Mouse (Mus musculus) brain, embryonic 14.5 days (tissue): ENCODE data around the gene Egf. TPM values are rescaled to one million over a fixed set of nuclear protein-coding genes. Genes with fewer than 3 reads are reported as not detected.
A peak's percentile ranks its signal among the peaks of the same experiment; 100 is the strongest.

ENCODE experiments used
- DNase-seq: peaks from one replicate; pipeline ENCODE4 v3.0.0-alpha.2; 2011; ENCODE audit warnings: low read depth
- CTCF ChIP-seq: fragments of 200-500 bp; IDR thresholded peaks from 2 replicates; pipeline ENCODE4 v1.5.1; 2012; ENCODE audit warnings: inconsistent platforms, mild to moderate bottlenecking, moderate library complexity, borderline replicate concordance; ENCODE audit not compliant: insufficient read depth, insufficient read length; ENCODE audit errors: extremely low read depth
- POLR2A ChIP-seq: fragments of 200-500 bp; IDR thresholded peaks from 2 replicates; pipeline ENCODE4 v1.6.1; 2012; ENCODE audit warnings: mild to moderate bottlenecking, inconsistent platforms, borderline replicate concordance; ENCODE audit not compliant: poor library complexity, insufficient read depth, insufficient read length, severe bottlenecking; ENCODE audit errors: extremely low read depth
- polyA plus RNA-seq: library from polyadenylated mRNA; depleted of rRNA; stranded (reverse); fragments of >200 nt; gene quantifications from 2 replicates; pipeline ENCODE4 v1.2.3, GENCODE M21; 2012

The Egf gene
- polyA plus RNA-seq, 1 experiment, result 4.8 TPM

GRCm38 (mm10) chr3:129680258-129680657 is 74.9 kb downstream of the Egf start:
- peak; percentile 37 for DNase-seq
- TF ChIP-seq POLR2A, result no peak
- peak; percentile 28; the same call in 1 of the 2 replicates for TF ChIP-seq CTCF

GRCm38 (mm10) chr3:129675923-129676322 is 79.2 kb downstream of the Egf start:
- no peak for DNase-seq
- TF ChIP-seq CTCF (no peak), POLR2A (no peak)

GRCm38 (mm10) chr3:129663906-129664305 is 91.2 kb downstream of the Egf start:
- DNase-seq, result peak; percentile 62
- TF ChIP-seq CTCF (no peak), POLR2A (no peak)

- no peak for TF ChIP-seq POLR2A
- TF ChIP-seq CTCF, result no peak
- no peak for DNase-seq
Measured at GRCm38 (mm10) chr3:129658776-129659175, 96.3 kb downstream of the Egf start.

GRCm38 (mm10) chr3:129657775-129658174 is 97.3 kb downstream of the Egf start:
- no peak for DNase-seq
- no peak for TF ChIP-seq CTCF
- no peak for TF ChIP-seq POLR2A

GRCm38 (mm10) chr3:129657222-129657621 is 97.9 kb downstream of the Egf start:
- TF ChIP-seq POLR2A (no peak), CTCF (no peak)
- no peak for DNase-seq

- DNase-seq, result no peak
- TF ChIP-seq POLR2A, result no peak
- no peak for TF ChIP-seq CTCF
Measured at GRCm38 (mm10) chr3:129656540-129656939, 98.6 kb downstream of the Egf start.

- TF ChIP-seq POLR2A (no peak), CTCF (no peak)
Measured at GRCm38 (mm10) chr3:129652476-129652875, 102.6 kb downstream of the Egf start.

GRCm38 (mm10) chr3:129651765-129652164 is 103.4 kb downstream of the Egf start:
- TF ChIP-seq CTCF (no peak), POLR2A (no peak)
- DNase-seq, result no peak

More at GRCm38 (mm10) chr3:129652476-129652875, 102.6 kb downstream of the Egf start:
- DNase-seq, result no peak

- no peak for DNase-seq
- TF ChIP-seq POLR2A (no peak), CTCF (no peak)
Measured at GRCm38 (mm10) chr3:129650931-129651330, 104.2 kb downstream of the Egf start.

GRCm38 (mm10) chr3:129650293-129650612 is 104.9 kb downstream of the Egf start:
- TF ChIP-seq CTCF (no peak), POLR2A (no peak)
- DNase-seq, result no peak

- peak; percentile 53 for DNase-seq
- TF ChIP-seq POLR2A (no peak), CTCF (no peak)
Measured at GRCm38 (mm10) chr3:129649586-129650292, 105.4 kb downstream of the Egf start.
